Mouse (Mus musculus): ENCODE results near the gene Cbs.

GRCm38 (mm10) chr17:31656682-31657081, 19.6 kb upstream of the Cbs start:
- no peak for TF ChIP-seq POLR2A (IDR thresholded peaks at IDR 0.05; ENCODE audit: extremely low read depth, insufficient read depth, low read length)
- no peak for TF ChIP-seq CTCF (IDR thresholded peaks at IDR 0.05; ENCODE audit: low read depth, low read length)
